Mouse (Mus musculus) hindbrain, embryonic 14.5 days (tissue): ENCODE measurements at regions not wholly inside any gene's neighbourhood (a gene's known extent, or its start where the extent isn't known, plus 50 kb on each side); places are given as distances from the start of the nearest gene placed in this dataset. TPM values are rescaled to one million over a fixed set of nuclear protein-coding genes. Genes with fewer than 3 reads are reported as not detected.
A peak's percentile ranks its signal among the peaks of the same experiment; 100 is the strongest.

Experiments
- ATAC-seq: fragments of 200-750 bp; cut with Nextera tagmentation; 2 replicates; pipeline ENCODE4 v1.8.0; 2017; ENCODE audit warnings: moderate number of reproducible peaks, mild to moderate bottlenecking, moderate TSS enrichment, moderate library complexity; ENCODE audit not compliant: low FRiP score
- DNase-seq: peaks from one replicate; pipeline ENCODE4 v3.0.0-alpha.2; 2015; ENCODE audit warnings: low spot score
- H3K27ac ChIP-seq: fragments of 300-500 bp; sonication (generic); 2 replicates; pipeline ENCODE4 v1.5.1; 2014; ENCODE audit warnings: mild to moderate bottlenecking, moderate library complexity
- H3K27me3 ChIP-seq: fragments of 300-500 bp; sonication (generic); 2 replicates; pipeline ENCODE4 v1.6.1; 2014; ENCODE audit warnings: mild to moderate bottlenecking, low read length, mixed read lengths; ENCODE audit not compliant: control insufficient read depth, insufficient read depth
- H3K36me3 ChIP-seq: fragments of 300-500 bp; sonication (generic); replicated peaks from 2 replicates; pipeline ENCODE4 v1.6.1; 2014; ENCODE audit not compliant: control insufficient read depth, insufficient read depth
- H3K4me1 ChIP-seq: fragments of 300-500 bp; sonication (generic); replicated peaks from 2 replicates; pipeline ENCODE4 v1.6.1; 2014; ENCODE audit warnings: antibody characterized with exemption, low read length, mixed read lengths; ENCODE audit not compliant: control insufficient read depth, insufficient read depth
- H3K4me2 ChIP-seq: fragments of 300-500 bp; sonication (generic); replicated peaks from 2 replicates; pipeline ENCODE4 v1.6.1; 2014; ENCODE audit warnings: mild to moderate bottlenecking, moderate library complexity
- H3K4me3 ChIP-seq: fragments of 300-500 bp; sonication (generic); replicated peaks from 2 replicates; pipeline ENCODE4 v1.5.1; 2014; ENCODE audit warnings: mild to moderate bottlenecking, low read length
- H3K9ac ChIP-seq: fragments of 300-500 bp; sonication (generic); 2 replicates; pipeline ENCODE4 v1.6.1; 2014
- H3K9me3 ChIP-seq: fragments of 300-500 bp; sonication (generic); 2 replicates; pipeline ENCODE4 v1.6.1; 2016; ENCODE audit warnings: low read length; ENCODE audit not compliant: control insufficient read depth
- WGBS: fragments of 180-500 bp; shearing (Covaris S2); extraction: QIAGEN DNeasy Blood & Tissue Kit; methylation state at CpG from one replicate; pipeline ENCODE4 v1.1.7; 2014; 5-methylcytosine and 5-hydroxymethylcytosine counted together
- microRNA-seq: library from miRNA; unstranded; fragments of <30 nt; microRNA quantifications from one replicate; pipeline ENCODE4, GENCODE M21; 2016

DNA sequence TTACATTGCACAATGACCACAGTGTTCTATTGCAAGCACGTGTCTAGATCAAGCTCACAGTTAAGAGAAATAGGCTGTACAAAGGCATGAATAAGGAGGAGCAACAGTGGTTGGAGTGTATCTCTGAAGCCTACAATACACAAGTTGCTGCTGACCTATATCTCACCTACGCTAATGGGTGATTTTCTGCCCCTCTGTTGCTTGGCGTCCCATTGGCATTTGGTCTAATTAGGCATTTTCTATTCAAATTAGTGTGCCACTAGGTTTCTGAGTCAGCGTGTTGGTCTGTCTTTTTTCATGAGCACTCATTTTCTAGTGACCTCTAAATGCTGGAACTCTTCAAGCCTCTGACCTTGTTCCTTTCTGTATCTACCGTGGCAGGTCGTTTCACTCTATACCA is 98.9 kb upstream of the Slc24a2 start:
- no peaks in the 10 kb centered on the region for H3K27me3 ChIP-seq
- H3K27ac ChIP-seq: no peak overlapping the region
- H3K36me3 ChIP-seq: no peaks in the 10 kb centered on the region
- H3K4me2 ChIP-seq: no peak overlapping the region
- DNase-seq (no peak), ATAC-seq (no peak)
- peaks cover 10% of the 10 kb centered on the region; the same call in 1 of the 2 replicates for H3K4me1 ChIP-seq
- no peak overlapping the region for H3K4me3 ChIP-seq
- no peaks in the 10 kb centered on the region for H3K9me3 ChIP-seq
- WGBS: 62% methylated on average over 6 of the region's 6 CpGs
- H3K9ac ChIP-seq: no peak overlapping the region

DNA sequence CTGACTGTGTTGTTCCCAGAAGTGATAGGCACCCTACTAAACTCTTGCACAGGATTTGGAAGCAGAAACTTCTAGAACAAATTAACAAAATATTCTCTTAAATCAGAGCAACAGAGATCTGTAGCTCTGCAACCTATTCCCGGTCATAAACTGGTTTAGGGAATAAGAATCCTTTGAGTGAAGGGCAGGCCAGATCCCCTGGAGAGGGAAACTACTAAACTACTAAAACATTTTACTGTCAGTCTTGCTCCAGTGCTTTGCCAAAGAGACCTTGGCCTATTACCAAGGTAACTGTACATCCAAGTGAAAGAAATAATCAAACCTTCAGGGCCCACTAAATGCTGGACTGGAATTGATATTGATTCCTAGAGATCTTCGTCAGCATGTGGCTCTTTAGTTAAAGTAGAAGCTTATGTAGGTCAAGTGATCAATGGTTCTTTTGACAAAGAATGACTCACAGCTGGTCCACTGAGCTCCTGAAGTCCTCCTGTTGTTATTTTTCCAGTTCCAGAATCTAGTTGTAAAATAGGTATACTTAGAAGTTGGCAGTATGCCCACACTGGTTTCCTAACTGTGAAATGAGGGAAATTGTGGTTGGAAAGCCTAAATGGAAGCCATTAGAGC is 91.6 kb upstream of the Slc24a2 start:
- H3K4me3 ChIP-seq: no peak overlapping the region
- DNase-seq (peak; percentile 30), ATAC-seq (no peak)
- H3K27ac ChIP-seq: no peak overlapping the region
- 90% methylated on average over 2 of the region's 2 CpGs for WGBS
- H3K9me3 ChIP-seq: no peaks in the 10 kb centered on the region
- H3K4me2 ChIP-seq: no peak overlapping the region
- H3K9ac ChIP-seq: no peak overlapping the region
- no peaks in the 10 kb centered on the region for H3K27me3 ChIP-seq
- no peaks in the 10 kb centered on the region for H3K36me3 ChIP-seq
- H3K4me1 ChIP-seq: no peaks in the 10 kb centered on the region

DNA sequence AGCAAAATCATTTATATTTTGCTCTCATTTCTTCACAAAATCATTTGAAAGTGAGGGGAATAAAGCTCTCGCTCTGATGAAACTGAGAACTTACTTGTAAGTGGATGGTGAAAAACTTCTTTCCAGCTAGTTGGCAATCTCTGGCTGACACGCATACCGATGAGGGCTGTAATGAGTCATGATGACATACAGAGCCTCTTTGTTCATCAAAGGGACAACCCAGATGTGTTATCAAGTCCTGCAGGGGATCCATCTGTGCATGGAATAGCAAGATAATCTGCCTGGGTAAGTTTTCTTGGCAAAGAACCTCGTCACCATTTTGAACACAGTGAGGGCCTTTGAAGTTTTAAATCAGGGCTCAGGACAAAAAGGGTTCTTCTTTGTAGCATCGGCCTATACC is 67.9 kb upstream of the Slc24a2 start:
- H3K4me3 ChIP-seq: no peak overlapping the region
- H3K36me3 ChIP-seq: no peaks in the 10 kb centered on the region
- no peak overlapping the region for H3K4me2 ChIP-seq
- WGBS: 79% methylated on average over 5 of the region's 5 CpGs
- H3K4me1 ChIP-seq: no peaks in the 10 kb centered on the region
- no peak overlapping the region for H3K27ac ChIP-seq
- DNase-seq (no peak), ATAC-seq (no peak)
- no peak overlapping the region for H3K9ac ChIP-seq
- no peaks in the 10 kb centered on the region for H3K27me3 ChIP-seq
- no peaks in the 10 kb centered on the region for H3K9me3 ChIP-seq

- no peaks in the 10 kb centered on the region for H3K36me3 ChIP-seq
- no peaks in the 10 kb centered on the region for H3K9me3 ChIP-seq
- ATAC-seq: no peak
- no peak for DNase-seq
- H3K4me1 ChIP-seq: no peaks in the 10 kb centered on the region
- no peak overlapping the region for H3K4me2 ChIP-seq
- no peak overlapping the region for H3K9ac ChIP-seq
- H3K4me3 ChIP-seq: no peak overlapping the region
- no peaks in the 10 kb centered on the region for H3K27me3 ChIP-seq
- no peak overlapping the region for H3K27ac ChIP-seq
Measured at GRCm38 (mm10) chr4:87294538-87294937, 64.3 kb upstream of the Slc24a2 start.

Small RNA genes in the stretch of these regions (microRNA-seq; reads per million reads assigned to microRNA genes)
- gene Gm23154: not detected
